Mouse (Mus musculus): ENCODE results near the gene Dnah8.

Dnah8 gene

GRCm38 (mm10) chr17:30819134-30819533, 195.0 kb downstream of the Dnah8 start:
- in situ Hi-C loops (cut with MboI, MseI) = no loop called here

- in situ Hi-C loops (cut with MboI, MseI) = loop anchor here (5.0 to 10.0 kb wide), 2 partner anchors 64 to 126 kb away; no protein-coding TSS in a partner anchor
These were observed 197.0 kb downstream of the Dnah8 start for GRCm38 (mm10) chr17:30821115-30821514.

- in situ Hi-C loops (cut with MboI, MseI) = loop anchor here (5.0 to 10.0 kb wide), 2 partner anchors 60 to 123 kb away; no protein-coding TSS in a partner anchor
These were observed 200.3 kb downstream of the Dnah8 start for GRCm38 (mm10) chr17:30824473-30824872.

- in situ Hi-C loops (cut with MboI, MseI) = loop anchor here (10.0 kb wide), 1 partner anchor 59 kb away; no protein-coding TSS in a partner anchor
These were observed 201.7 kb downstream of the Dnah8 start for GRCm38 (mm10) chr17:30825731-30826304.

GRCm38 (mm10) chr17:30831170-30831569, 207.0 kb downstream of the Dnah8 start:
- in situ Hi-C loops (cut with MboI, MseI) = no loop called here

- in situ Hi-C loops (cut with MboI, MseI) = no loop called here
These were observed 211.3 kb downstream of the Dnah8 start for GRCm38 (mm10) chr17:30835419-30835818.

- in situ Hi-C loops (cut with MboI, MseI) = no loop called here
These were observed 212.9 kb downstream of the Dnah8 start for GRCm38 (mm10) chr17:30837031-30837430.

- in situ Hi-C loops (cut with MboI, MseI) = loop anchor here (10.0 kb wide), 1 partner anchor 115 kb away; the partner anchor contains the start of gene Umodl1
These were observed 215.9 kb downstream of the Dnah8 start for GRCm38 (mm10) chr17:30840046-30840445.

- in situ Hi-C loops (cut with MboI, MseI) = loop anchor here (10.0 kb wide), 1 partner anchor 112 kb away; the partner anchor contains the start of gene Umodl1
These were observed 218.2 kb downstream of the Dnah8 start for GRCm38 (mm10) chr17:30842312-30842711.

GRCm38 (mm10) chr17:30844321-30844791, 220.2 kb downstream of the Dnah8 start:
- in situ Hi-C loops (cut with MboI, MseI) = loop anchor here (10.0 kb wide), 1 partner anchor 110 kb away; the partner anchor contains the start of gene Umodl1

- in situ Hi-C loops (cut with MboI, MseI) = loop anchor here (10.0 kb wide), 1 partner anchor 107 kb away; the partner anchor contains the start of gene Umodl1
These were observed 223.3 kb downstream of the Dnah8 start for GRCm38 (mm10) chr17:30847498-30847897.

GRCm38 (mm10) chr17:30848086-30848485, 223.9 kb downstream of the Dnah8 start:
- in situ Hi-C loops (cut with MboI, MseI) = loop anchor here (10.0 kb wide), 1 partner anchor 107 kb away; the partner anchor contains the start of gene Umodl1

GRCm38 (mm10) chr17:30848804-30849203, 224.7 kb downstream of the Dnah8 start:
- in situ Hi-C loops (cut with MboI, MseI) = loop anchor here (10.0 kb wide), 1 partner anchor 106 kb away; the partner anchor contains the start of gene Umodl1

- in situ Hi-C loops (cut with MboI, MseI) = loop anchor here (10.0 kb wide), 1 partner anchor 105 kb away; the partner anchor contains the start of gene Umodl1
These were observed 225.7 kb downstream of the Dnah8 start for GRCm38 (mm10) chr17:30849813-30850212.

- in situ Hi-C loops (cut with MboI, MseI) = no loop called here
These were observed 228.2 kb downstream of the Dnah8 start for GRCm38 (mm10) chr17:30852345-30852744.

GRCm38 (mm10) chr17:30857347-30857746, 233.2 kb downstream of the Dnah8 start:
- in situ Hi-C loops (cut with MboI, MseI) = no loop called here

GRCm38 (mm10) chr17:30858586-30859259, 234.6 kb downstream of the Dnah8 start:
- in situ Hi-C loops (cut with MboI, MseI) = no loop called here

- in situ Hi-C loops (cut with MboI, MseI) = no loop called here
These were observed 235.9 kb downstream of the Dnah8 start for GRCm38 (mm10) chr17:30859989-30860585.

- in situ Hi-C loops (cut with MboI, MseI) = no loop called here
These were observed 236.5 kb downstream of the Dnah8 start for GRCm38 (mm10) chr17:30860606-30861005.

GRCm38 (mm10) chr17:30866281-30866680, 242.1 kb downstream of the Dnah8 start:
- in situ Hi-C loops (cut with MboI, MseI) = no loop called here

GRCm38 (mm10) chr17:30866966-30867365, 242.8 kb downstream of the Dnah8 start:
- in situ Hi-C loops (cut with MboI, MseI) = no loop called here

- in situ Hi-C loops (cut with MboI, MseI) = no loop called here
These were observed 246.9 kb downstream of the Dnah8 start for GRCm38 (mm10) chr17:30871040-30871439.

Measured in regulatory T cell (primary cell).